Mouse (Mus musculus) layer of hippocampus, postnatal 10 days (tissue): ENCODE results near the gene Spr. TPM values are rescaled to one million over a fixed set of nuclear protein-coding genes. Genes with fewer than 3 reads are reported as not detected.
"Not testable (repeated sequence)": the region's sequence is repeated elsewhere in the genome, so short reads cannot be mapped to it uniquely, and the experiment has no call there.

Source experiments
- DNase-seq, 2 experiments: peaks; one replicate each; pipeline ENCODE4 v3.0.0; 2021; ENCODE audit warnings: low spot score in 2 of 2
- total RNA-seq, 2 experiments: library from RNA; stranded (reverse); gene quantifications; 2 replicates each; pipeline ENCODE4 v1.2.3; 2021

The Spr gene
- total RNA-seq, 2 experiments from 2014 or later, result 52.0 to 53.8 TPM

DNA sequence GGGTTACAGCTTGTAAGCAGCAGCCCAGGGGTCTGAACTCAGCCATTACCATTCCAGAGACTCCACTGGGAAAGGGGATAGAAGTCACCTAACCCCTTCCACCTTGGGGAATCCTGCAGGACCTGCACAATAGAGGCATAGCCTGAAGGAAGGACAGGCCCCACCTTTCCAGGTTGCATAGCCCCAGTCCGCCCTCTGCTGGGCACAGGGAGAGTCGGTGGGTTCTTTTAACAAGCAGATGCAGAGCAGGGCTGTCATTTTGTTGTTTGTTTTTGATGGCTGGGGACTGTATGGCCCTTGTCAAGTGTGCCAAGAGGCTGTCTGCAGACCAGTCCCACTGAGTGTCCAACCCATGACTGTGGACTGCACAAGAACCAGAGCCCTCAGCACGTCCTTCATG, 4.8 kb downstream of the Spr start:
- DNase-seq, result peak; percentile 40 to 59

DNA sequence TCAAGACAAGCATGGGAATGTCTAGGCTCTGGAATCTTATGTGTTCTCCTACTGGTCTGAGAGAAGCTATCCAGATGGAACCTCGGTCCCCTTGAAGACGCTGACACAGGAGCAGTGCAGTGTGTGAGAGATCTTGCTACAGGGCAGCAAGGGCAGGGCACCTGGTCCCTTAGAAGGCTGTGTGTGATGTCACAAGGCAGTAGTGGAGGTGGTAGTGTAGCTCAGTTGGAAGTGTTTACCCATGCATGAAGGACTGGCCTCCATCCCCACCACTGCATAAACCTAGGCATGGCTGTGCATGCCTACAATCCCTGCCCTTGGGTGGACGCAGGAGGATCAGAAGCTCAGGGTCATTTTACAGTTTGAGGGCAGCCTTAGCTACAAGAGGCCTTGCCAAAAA, 5.3 kb downstream of the Spr start:
- DNase-seq, result not testable (repeated sequence)

DNA sequence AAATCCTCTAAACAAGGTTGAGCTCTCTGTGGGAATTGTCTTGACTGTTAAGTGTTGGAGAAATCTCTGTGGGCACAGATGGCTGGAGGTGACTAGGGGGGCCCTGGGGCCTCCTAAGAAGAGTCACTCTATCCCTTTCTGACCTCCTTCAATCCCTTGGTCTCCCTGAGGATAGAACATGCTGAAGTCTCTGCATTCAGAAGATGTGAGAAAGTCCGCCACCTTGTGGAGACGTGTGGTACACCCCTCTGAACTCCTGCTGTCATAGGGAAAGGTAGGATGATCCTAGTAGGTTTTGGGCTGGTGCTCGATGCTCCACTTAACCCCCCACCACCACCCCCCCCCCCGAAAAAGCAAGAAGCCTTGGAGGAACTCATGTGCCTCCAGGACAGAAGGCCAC, 5.9 kb downstream of the Spr start:
- peak; percentile 80 to 85 for DNase-seq

DNA sequence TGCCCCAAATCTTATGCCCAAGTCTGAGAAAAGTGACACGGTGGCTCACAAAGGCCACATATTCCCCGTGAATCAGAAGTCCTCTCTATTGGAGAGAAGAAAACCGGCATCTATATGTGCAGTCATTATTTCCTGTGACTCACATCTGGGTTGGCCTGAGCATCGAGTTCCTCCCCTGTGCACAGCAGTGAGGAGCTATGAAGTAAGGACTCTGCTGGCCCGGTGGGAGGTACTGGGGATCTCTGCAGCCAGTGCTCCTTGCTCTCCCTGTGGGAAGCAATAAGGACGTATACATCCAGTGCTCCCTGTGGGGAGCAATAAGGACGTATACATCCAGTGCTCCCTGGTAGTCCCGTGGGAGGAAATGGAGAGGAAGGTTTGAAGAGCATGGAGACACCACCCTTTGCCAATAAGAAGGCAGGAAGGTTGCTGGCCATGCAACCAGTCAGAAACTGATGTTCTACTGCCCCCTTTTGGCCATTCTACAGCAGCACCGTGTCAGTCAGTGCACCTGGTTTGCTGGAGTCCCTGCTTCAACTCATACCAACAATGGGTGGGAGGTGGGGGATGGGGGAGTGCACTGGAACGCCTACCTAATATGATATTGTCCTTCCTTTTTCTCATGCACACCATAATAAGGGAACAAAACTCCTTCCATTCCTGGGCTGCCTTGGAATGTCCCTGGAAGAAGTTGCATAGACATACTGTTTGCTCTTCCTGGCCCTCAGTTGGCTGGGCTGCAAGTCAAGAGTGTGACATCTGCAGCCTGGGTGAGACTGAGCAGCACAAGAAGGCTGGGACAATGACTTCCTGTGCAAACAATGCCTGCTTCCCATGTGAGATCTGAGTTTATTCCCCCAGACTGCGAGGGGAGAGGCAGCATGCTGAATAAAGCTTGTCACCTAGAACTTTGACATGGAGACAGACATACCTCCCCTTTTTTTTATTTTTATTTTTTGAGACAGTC, 19.7 kb downstream of the Spr start:
- DNase-seq, result peak; percentile 56 to 59

DNA sequence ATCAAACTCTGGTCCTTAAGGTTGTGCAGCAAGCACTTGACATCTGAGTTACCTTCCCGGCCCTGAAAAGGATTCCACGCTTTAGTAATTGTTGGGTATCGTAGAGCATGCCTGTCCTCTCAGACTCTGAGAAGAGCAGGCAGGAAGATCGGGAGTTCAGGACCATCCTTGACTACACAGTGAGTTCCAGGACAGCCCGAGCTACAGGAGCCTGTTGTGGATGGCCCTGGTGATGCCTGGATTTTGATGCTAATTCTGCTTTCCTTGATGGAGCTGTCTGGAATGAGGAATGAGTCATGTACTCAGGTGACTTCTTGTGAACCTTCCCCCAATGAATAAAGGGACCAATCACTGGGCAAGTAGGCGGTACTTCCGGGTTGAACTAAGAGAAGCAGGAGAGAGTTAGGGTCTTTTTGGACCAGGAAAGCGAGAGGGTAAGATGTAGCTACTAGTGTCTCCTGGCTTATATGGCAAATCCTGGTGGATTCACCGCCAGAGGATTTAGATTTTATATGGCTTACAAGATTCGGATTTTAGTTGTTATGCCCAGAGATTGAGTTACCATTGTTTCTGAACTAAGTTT, 32.4 kb downstream of the Spr start:
- DNase-seq, result no peak

DNA sequence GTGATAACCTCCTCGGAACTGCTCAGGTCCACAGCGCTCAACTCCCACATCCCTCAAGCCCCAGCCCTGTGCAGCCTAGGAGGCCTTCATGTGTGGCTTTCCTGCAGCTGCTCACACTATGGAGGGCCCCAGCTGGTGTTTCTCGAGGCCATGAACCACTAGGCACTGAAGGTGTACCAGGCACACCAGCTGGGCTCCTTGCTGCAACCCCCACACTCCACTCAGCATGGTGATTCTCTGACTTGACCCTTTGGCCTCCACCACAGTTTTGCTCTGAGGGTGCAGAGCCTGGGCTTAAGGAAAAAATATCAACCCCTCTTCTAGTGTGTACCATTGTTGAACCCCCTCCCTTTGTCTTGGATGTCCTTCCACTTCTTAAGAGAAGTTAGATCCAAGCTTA, 34.2 kb downstream of the Spr start:
- no peak for DNase-seq

DNA sequence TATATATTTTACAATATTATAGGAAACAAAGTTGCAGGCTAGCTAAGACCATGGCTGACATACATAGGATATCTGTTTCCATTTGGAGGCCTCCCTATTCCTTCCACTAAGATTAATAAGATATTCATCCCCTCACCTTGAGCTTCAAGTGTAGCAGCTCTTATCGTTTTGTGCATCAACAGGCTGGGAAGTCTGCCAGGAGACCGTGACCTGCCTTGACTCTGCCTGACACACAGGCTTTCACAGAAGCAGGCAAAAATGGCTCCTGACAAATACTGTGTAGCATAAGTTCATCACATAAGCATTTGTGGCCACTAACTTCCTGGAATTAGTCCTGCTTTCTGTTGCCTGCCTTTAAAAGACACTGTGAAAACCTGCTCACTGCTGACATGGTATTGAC, 41.1 kb downstream of the Spr start:
- no peak for DNase-seq

DNA sequence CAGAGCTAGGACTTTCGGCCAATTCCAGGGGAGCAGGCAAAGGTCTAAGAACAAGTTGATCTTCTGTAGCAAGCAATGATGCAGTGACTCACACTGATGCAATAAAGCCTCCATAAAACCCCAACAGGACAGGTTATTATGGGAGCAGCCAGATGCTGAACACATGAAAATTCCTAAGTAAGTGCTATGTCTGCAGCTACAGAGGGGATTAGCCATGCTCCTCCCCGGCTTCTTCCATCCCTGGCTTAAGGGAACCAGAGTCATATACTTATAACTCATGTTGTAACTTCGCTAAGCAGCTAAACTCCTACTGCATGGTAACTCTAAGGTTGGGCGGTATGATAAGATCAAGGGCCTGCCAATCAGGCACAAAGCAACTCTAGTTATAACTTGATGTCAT, 50.1 kb downstream of the Spr start:
- DNase-seq, result no peak

DNA sequence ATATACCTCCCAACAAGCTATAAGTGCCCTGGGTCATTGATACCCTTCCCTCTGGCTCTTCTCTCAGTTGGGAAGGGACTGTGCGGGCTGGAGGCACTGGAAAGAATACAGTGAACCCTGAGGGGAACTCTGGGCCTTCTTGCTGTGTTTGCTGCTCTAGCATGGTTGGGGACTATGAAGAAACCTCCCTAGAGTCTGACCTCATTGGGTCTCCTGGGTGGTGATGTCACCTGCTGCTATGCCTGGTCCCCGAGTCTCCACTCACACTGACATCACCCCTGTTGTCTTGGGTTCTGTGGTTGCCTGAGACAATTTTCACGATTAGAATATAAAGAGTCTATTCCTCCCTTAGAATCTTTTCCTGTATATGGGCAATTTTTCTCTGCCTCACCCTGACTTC, 50.9 kb downstream of the Spr start:
- DNase-seq, result no peak

Other genes starting within 250 kb of the Spr start
- gene Exoc6b, start 68.3 kb downstream of the Spr start, total RNA-seq, result 10 to 100 TPM; 85.8 to 86.0 TPM
- gene Emx1, start 49.7 kb upstream of the Spr start, total RNA-seq, result 10 to 100 TPM; 22.1 to 23.1 TPM
- gene Sfxn5, start 195.7 kb upstream of the Spr start, total RNA-seq, result 100 to 1,000 TPM; 141 to 142 TPM
- gene Rab11fip5, start 236.9 kb upstream of the Spr start, total RNA-seq, result 10 to 100 TPM; 50.3 to 52.9 TPM